Mouse (Mus musculus) CH12.LX (cell line): Measurements from ENCODE around the gene Artn. TPM values are rescaled to one million over a fixed set of nuclear protein-coding genes. Genes with fewer than 3 reads are reported as not detected.

Experiments
- DNase-seq: peaks from one replicate; pipeline ENCODE4 v3.0.0-alpha.2; 2013; ENCODE audit errors: extremely low read depth
- H3K27ac ChIP-seq: 2 replicates; pipeline ENCODE4 v1.5.1; 2012; ENCODE audit warnings: low read depth, mild to moderate bottlenecking, control low read depth, moderate library complexity; ENCODE audit not compliant: insufficient read depth
- H3K27me3 ChIP-seq: replicated peaks from 2 replicates; pipeline ENCODE3; 2012; ENCODE audit warnings: inconsistent platforms
- H3K36me3 ChIP-seq, 2 experiments: replicated peaks in 1 of 2; 2 replicates each; pipeline versions ENCODE3 to v1.6.1; 2012; ENCODE audit warnings: inconsistent platforms in 1 of 2, low read length in 1 of 2, mild to moderate bottlenecking in 1 of 2, mixed read lengths in 1 of 2, moderate library complexity in 1 of 2; ENCODE audit not compliant: control insufficient read depth in 1 of 2, insufficient read depth in 1 of 2
- H3K4me1 ChIP-seq, 2 experiments: 2 replicates each; pipeline ENCODE4 v1.6.1; 2012; ENCODE audit warnings: inconsistent platforms in 1 of 2, moderate library complexity in 1 of 2; ENCODE audit not compliant: insufficient read depth in 2 of 2, control insufficient read depth in 1 of 2
- H3K4me2 ChIP-seq: 2 replicates; pipeline ENCODE4 v1.6.1; 2012; ENCODE audit warnings: low read depth, mild to moderate bottlenecking, control low read depth; ENCODE audit not compliant: poor library complexity, insufficient read depth, severe bottlenecking
- H3K4me3 ChIP-seq, 3 experiments: fragments of 150-350 bp in 1 of 3; sonication (generic) in 1 of 3; replicated peaks in 1 of 3; 2 replicates each; pipeline versions ENCODE3 to v1.5.1; 2011 to 2012; ENCODE audit warnings: low read depth in 2 of 3, low read length in 2 of 3, mild to moderate bottlenecking in 2 of 3, moderate library complexity in 2 of 3, control low read depth in 1 of 3, improper control_type of control experiment in 1 of 3, inconsistent platforms in 1 of 3, mixed read lengths in 1 of 3; ENCODE audit not compliant: poor library complexity in 1 of 3
- H3K79me2 ChIP-seq: replicated peaks from 2 replicates; pipeline ENCODE4 v1.6.1; 2012; ENCODE audit warnings: mild to moderate bottlenecking, moderate library complexity; ENCODE audit not compliant: control insufficient read depth, poor library complexity, insufficient read depth, severe bottlenecking; ENCODE audit errors: extremely low read depth
- H3K9ac ChIP-seq: 2 replicates; pipeline ENCODE4 v1.6.1; 2012; ENCODE audit warnings: low read depth, mild to moderate bottlenecking, control low read depth, moderate library complexity; ENCODE audit not compliant: insufficient read depth
- H3K9me3 ChIP-seq: replicated peaks from 2 replicates; pipeline ENCODE3; 2012; ENCODE audit warnings: low read length, inconsistent platforms, mixed read lengths
- ELF1 ChIP-seq: IDR thresholded peaks from 2 replicates; pipeline ENCODE4 v1.6.1; 2014; ENCODE audit warnings: low read depth, mild to moderate bottlenecking, inconsistent platforms, low read length, improper control_type of control experiment
- EP300 ChIP-seq: IDR thresholded peaks from 2 replicates; pipeline ENCODE4 v1.6.1; 2011; ENCODE audit warnings: low read length, improper control_type of control experiment
- ETS1 ChIP-seq: conservative IDR thresholded peaks from 2 replicates; pipeline ENCODE4 v1.6.1; 2012; ENCODE audit warnings: low read depth, mild to moderate bottlenecking, inconsistent platforms, low read length, improper control_type of control experiment, moderate library complexity
- GABPA ChIP-seq: IDR thresholded peaks from 2 replicates; pipeline ENCODE4 v1.6.1; 2012; ENCODE audit warnings: low read depth, low read length, improper control_type of control experiment, inconsistent platforms; ENCODE audit not compliant: insufficient replicate concordance
- JUN ChIP-seq: IDR thresholded peaks from 2 replicates; pipeline ENCODE4 v1.6.1; 2011; ENCODE audit warnings: low read depth, mild to moderate bottlenecking, low read length, improper control_type of control experiment, moderate library complexity; ENCODE audit not compliant: insufficient read depth
- JUND ChIP-seq: conservative IDR thresholded peaks from 2 replicates; pipeline ENCODE4 v1.6.1; 2011; ENCODE audit warnings: low read depth, low read length, improper control_type of control experiment
- KAT2A ChIP-seq: IDR thresholded peaks from 2 replicates; pipeline ENCODE4 v1.6.1; 2012; ENCODE audit warnings: low read length, improper control_type of control experiment, inconsistent platforms; ENCODE audit not compliant: insufficient replicate concordance
- RCOR1 ChIP-seq: conservative IDR thresholded peaks from 2 replicates; pipeline ENCODE4 v1.6.1; 2012; ENCODE audit warnings: low read depth, mild to moderate bottlenecking, inconsistent platforms, low read length, improper control_type of control experiment
- SIN3A ChIP-seq: IDR thresholded peaks from 2 replicates; pipeline ENCODE4 v1.6.1; 2012; ENCODE audit warnings: low read length, improper control_type of control experiment, inconsistent platforms
- SMC3 ChIP-seq: IDR thresholded peaks from 2 replicates; pipeline ENCODE4 v1.6.1; 2011; ENCODE audit warnings: low read depth, low read length, improper control_type of control experiment
- TCF12 ChIP-seq: IDR thresholded peaks from 2 replicates; pipeline ENCODE4 v1.6.1; 2014; ENCODE audit warnings: low read depth, mild to moderate bottlenecking, inconsistent platforms, low read length, improper control_type of control experiment
- UBTF ChIP-seq: IDR thresholded peaks from 2 replicates; pipeline ENCODE4 v1.6.1; 2012; ENCODE audit warnings: low read depth, mild to moderate bottlenecking, inconsistent platforms, low read length, improper control_type of control experiment, moderate library complexity
- USF2 ChIP-seq: conservative IDR thresholded peaks from 2 replicates; pipeline ENCODE4 v1.6.1; 2011; ENCODE audit warnings: low read depth, low read length, improper control_type of control experiment
- ZC3H11A ChIP-seq: IDR thresholded peaks from 2 replicates; pipeline ENCODE4 v1.6.1; 2012; ENCODE audit warnings: low read depth, mild to moderate bottlenecking, inconsistent platforms, low read length, improper control_type of control experiment
- ZMIZ1 ChIP-seq: IDR thresholded peaks from 2 replicates; pipeline ENCODE4 v1.6.1; 2012; ENCODE audit warnings: low read depth, mild to moderate bottlenecking, inconsistent platforms, low read length, improper control_type of control experiment
- ZNF384 ChIP-seq: IDR thresholded peaks from 2 replicates; pipeline ENCODE4 v1.6.1; 2012; ENCODE audit warnings: low read depth, low read length, improper control_type of control experiment, inconsistent platforms
- dilution Hi-C: fragments of 300-500 bp; cut with MboI; formaldehyde crosslinking; loops from 2 replicates; pipeline ENCODE4 v1.14.3; 2020; ENCODE audit warnings: low sequenced_read_pairs; ENCODE audit not compliant: extremely low pct_unique_long_range_greater_than_20kb, extremely low pct_ligation_motif_present
- in situ Hi-C: fragments of 300-500 bp; cut with MboI; formaldehyde crosslinking; loops from 3 replicates; pipeline ENCODE4 v1.14.3; 2019; ENCODE audit warnings: low sequenced_read_pairs, low pct_ligation_motif_present, low pct_unique_long_range_greater_than_20kb, mixed read lengths
- polyA plus RNA-seq: library from polyadenylated mRNA; unstranded; fragments of >175 nt; gene quantifications from 2 replicates; pipeline ENCODE4 v1.2.1, GENCODE M21; 2012; ENCODE audit warnings: low read depth; ENCODE audit not compliant: insufficient read length
- total RNA-seq, 2 experiments: library from RNA; depleted of rRNA; stranded (reverse); fragments of 300-350 nt in 1 of 2; fragments of >200 nt in 1 of 2; gene quantifications; 2 replicates each; pipeline ENCODE4 v1.2.3; 2012 to 2014

The Artn gene
- total and polyA plus RNA-seq, 3 experiments, result not detected

DNA sequence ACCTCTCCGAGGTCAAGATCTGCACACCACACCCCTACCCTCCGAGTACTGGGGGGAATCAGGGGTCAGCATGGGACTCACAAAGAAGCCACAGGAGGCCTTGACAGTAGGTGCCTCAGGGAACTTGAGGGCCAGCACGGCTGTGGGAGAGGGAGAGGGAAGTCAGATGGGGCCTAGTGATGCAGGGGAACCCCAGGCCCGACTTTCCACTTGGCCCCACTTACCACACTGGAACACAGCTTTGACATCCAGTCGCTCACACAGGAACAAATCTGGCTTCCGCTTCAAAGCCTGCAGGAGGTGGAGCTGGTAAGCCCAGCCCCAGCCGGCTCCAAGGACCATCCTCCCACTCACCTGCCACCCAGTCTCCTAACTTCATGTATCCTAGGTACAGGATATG lies 34.2 kb downstream of the Artn start:
- Histone ChIP-seq H3K36me3 (peaks cover 51 to 77% of the 10 kb centered on the region in 2 experiments), H3K9me3 (no peaks in the 10 kb centered on the region), H3K9ac (no peak overlapping the region), H3K27ac (no peak overlapping the region), H3K27me3 (no peaks in the 10 kb centered on the region), H3K4me2 (no peak overlapping the region), H3K4me3 (no peak overlapping the region), H3K79me2 (peaks cover 7% of the 10 kb centered on the region; the same call in 1 of the 2 replicates), H3K4me1 (peaks cover 5 to 22% of the 10 kb centered on the region in 2 experiments)
- dilution Hi-C loops, result no loop called here
- no peak for DNase-seq
- TF ChIP-seq ELF1 (no peak), EP300 (no peak)
- in situ Hi-C loops, result no loop called here

DNA sequence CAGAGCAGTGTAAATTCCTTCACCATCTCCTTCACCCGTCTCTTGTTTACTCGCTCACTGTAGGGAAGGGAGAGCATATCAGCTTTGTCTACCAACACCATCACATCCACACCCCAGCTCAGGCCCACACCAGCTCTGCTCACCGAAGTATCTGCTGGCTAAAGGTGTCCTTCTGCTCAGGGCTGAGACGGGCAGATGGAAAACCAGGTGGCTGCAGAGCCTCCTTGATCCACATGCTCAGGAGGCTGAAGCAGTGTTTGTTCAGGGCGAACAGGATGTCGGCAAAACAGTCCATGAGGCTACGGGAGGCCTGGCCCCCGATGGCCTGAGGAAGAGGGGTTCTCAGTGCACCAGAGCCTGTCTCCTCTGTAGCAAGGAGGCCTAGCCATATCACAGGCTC lies 35.0 kb downstream of the Artn start:
- TF ChIP-seq UBTF, result no peak
- no peak for TF ChIP-seq GABPA
- TF ChIP-seq JUN, result no peak
- no peak for TF ChIP-seq RCOR1
- no peak for TF ChIP-seq ZMIZ1
- no peak for TF ChIP-seq TCF12
- TF ChIP-seq JUND, result no peak
- TF ChIP-seq ZNF384, result no peak
- no peak for TF ChIP-seq ETS1
- no peak for TF ChIP-seq USF2
- TF ChIP-seq ZC3H11A, result no peak
- no peak for TF ChIP-seq SIN3A
- TF ChIP-seq, all 38 proteins: peak for 0
- no peak overlapping the region for H3K27ac ChIP-seq
- dilution Hi-C loops, result no loop called here
- no peak overlapping the region for H3K4me3 ChIP-seq
- DNase-seq, result no peak
- H3K27me3 ChIP-seq, result no peaks in the 10 kb centered on the region
- in situ Hi-C loops, result no loop called here
- no peaks in the 10 kb centered on the region for H3K9me3 ChIP-seq
- H3K79me2 ChIP-seq, result peaks cover 7% of the 10 kb centered on the region; the same call in 1 of the 2 replicates
- peaks cover 51 to 77% of the 10 kb centered on the region in 2 experiments for H3K36me3 ChIP-seq
- H3K9ac ChIP-seq, result no peak overlapping the region
- H3K4me2 ChIP-seq, result no peak overlapping the region
- H3K4me1 ChIP-seq, result peaks cover 5 to 24% of the 10 kb centered on the region in 2 experiments

DNA sequence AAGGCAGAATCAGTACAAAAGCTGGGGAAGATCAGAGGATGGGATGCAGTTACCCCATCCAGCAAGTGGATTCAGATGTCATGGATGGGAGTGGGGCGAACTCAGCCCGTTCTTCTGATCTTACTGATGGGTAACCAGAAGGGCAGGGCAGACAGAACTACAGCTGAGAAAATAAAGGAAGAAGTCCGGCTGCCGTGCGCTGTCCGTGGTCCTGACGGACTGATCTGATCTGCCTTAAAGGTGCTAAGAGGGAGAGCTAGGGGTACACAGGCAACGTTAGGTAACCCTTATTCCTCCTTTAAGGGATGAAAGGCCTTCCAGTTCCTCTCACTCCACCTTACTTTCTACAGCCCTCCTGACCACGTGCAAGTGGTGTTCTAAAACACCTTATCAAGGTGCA lies 36.2 kb downstream of the Artn start:
- peaks cover 7% of the 10 kb centered on the region; the same call in 1 of the 2 replicates for H3K79me2 ChIP-seq
- H3K36me3 ChIP-seq, result peaks cover 45 to 77% of the 10 kb centered on the region in 2 experiments
- no peak overlapping the region for H3K9ac ChIP-seq
- no peaks in the 10 kb centered on the region for H3K27me3 ChIP-seq
- peak; percentile 41 for DNase-seq
- peaks cover 5 to 24% of the 10 kb centered on the region in 2 experiments for H3K4me1 ChIP-seq
- H3K27ac ChIP-seq, result no peak overlapping the region
- H3K9me3 ChIP-seq, result no peaks in the 10 kb centered on the region
- H3K4me3 ChIP-seq, result no peak overlapping the region
- dilution Hi-C loops (no loop called here), in situ Hi-C loops (no loop called here)
- TF ChIP-seq USF2 (no peak), SIN3A (peak; percentile 66; the same call in 1 of the 2 replicates), JUN (no peak), SMC3 (no peak), EP300 (no peak), KAT2A (no peak)
- H3K4me2 ChIP-seq, result no peak overlapping the region
